Mouse (Mus musculus) urinary bladder, adult 18-20 months (tissue): ENCODE measurements around the gene Bcas3.
"Not testable (repeated sequence)": the region's sequence is repeated elsewhere in the genome, so short reads cannot be mapped to it uniquely, and the experiment has no call there.

Experiments
- DNase-seq, 2 experiments: peaks; one replicate each; pipeline ENCODE4 v3.0.0; 2022; ENCODE audit warnings: low spot score in 2 of 2, mixed read lengths in 2 of 2

Bcas3 gene

DNA sequence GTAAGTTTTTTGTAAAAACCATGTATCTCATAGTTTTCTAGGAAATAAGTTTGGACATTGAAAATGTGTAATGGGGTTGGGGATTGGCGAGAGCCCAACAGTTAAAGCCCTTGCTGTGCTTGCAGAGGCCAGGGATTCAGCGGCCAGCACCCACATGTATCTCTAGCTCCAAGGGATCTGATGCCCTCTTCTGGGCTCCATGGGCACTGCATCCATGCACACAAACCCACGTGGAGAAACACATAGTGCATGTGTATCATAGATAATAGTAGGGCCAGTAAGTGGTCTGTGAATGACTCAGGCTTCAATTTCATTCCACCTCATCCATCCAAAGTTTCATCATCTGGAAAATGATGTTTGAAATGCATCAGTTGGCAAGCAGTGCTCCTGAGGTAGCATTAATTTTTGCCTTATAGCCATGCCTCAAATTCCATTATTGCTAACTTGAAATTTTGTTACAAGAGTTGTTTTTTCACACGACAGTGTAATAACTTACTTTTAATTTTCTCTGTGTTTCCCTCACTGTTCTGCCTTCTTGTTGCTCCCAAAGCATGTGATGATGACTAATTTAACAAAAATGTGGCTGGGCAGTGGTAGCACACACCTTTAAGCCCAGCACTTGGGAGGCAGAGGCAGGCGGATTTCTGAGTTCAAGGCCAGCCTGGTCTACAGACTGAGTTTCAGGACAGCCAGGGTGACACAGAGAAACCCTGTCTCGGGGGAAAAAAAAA, 129.9 kb downstream of the Bcas3 start:
- no peak for DNase-seq

DNA sequence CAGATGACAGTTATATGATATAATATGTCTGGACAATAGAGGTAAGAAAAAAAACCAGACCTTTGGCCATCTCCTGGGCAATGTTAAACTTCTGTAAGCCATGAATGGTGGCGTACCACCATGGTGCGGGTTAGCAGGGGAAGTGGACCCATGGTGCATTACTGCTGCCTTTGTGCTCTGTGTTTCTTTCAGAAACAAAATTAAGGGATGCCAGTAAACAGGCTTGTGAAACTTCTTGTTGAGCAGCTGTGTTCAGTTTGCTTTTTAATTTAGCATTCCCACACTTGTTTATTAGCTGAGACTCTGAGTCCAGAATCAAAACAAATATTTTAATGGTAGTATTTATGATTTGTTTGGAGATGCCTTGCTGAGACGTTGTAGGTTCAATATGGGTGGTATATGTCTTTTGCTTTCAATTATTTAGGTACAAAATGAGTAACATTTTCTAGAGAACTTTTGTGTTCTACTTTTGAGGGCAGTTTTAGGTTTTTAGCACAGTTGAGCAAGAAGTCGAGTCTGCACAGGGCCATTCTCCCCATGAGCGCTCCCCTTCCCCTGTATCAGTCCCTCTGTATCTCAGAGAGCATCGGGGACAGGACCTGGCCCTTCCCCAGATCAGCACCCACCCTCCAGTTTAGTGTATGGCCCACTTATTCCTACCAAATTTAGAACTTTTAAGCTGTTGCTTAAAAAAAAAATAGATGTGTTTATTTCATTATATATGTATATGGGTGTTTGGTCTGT, 132.4 kb downstream of the Bcas3 start:
- no peak for DNase-seq

DNA sequence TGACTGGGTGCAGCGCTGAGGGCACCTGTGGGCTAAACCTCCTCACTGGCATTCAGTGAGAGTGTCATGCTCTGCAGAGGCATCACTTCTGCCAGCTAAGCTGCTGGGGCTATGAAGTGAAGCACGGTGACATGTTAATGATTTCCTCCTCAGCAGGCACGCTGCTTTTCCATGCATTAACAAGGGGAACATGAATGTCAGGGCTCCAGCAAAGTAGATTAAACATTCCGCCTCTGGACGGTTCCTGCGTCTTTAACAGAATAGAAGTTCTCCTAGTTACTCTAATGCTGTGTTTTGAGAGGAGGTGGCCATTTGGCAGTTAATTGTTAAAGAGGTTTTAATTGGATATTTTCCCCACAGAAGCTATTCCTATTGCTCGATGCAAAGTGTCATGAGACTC, 134.5 kb downstream of the Bcas3 start:
- no peak for DNase-seq

DNA sequence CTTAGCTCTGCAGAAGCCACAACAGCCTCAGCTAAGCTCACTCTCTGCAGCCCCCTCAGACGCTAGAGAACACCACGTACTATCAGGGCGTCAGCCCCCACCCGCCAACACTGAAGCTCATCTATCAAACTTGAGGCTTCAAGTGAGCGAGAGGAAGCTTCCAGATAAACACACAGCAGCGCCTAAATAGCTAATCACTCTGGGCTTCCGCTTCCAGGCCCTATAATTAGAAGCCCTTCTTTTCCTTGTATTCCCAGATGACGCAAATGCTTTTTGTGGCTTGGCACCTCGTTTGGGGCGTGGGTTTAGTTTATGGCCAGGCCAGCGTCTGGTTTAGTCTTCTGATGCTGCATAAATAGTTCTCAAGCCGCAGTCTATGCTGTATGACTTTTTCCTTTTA, 139.3 kb downstream of the Bcas3 start:
- DNase-seq, result peak in 1 of 2 experiments; percentile 37

GRCm38 (mm10) chr11:85492666-85493065, 139.7 kb downstream of the Bcas3 start:
- DNase-seq, result no peak

- no peak for DNase-seq
Measured at GRCm38 (mm10) chr11:85499561-85499960, 146.6 kb downstream of the Bcas3 start.

DNA sequence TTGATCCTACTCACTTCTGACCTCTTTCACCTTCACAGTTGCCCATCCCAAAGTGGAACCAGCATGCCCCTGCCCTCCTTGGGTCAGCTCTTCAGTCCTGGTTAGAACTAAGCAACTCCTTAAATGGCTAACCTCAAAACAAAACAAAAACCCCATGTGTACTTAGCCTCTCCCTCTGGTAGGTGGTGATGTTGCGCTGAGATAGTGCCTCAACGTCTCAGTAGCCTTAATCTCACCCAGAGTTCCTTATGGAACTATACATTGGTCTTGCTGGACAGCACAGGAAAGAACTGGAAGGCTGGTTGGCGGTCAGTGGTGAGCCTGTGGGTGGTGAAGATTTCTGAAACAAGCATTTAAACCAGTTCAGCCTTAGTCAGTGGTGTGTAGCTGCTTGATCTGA, 149.1 kb downstream of the Bcas3 start:
- DNase-seq, result no peak

DNA sequence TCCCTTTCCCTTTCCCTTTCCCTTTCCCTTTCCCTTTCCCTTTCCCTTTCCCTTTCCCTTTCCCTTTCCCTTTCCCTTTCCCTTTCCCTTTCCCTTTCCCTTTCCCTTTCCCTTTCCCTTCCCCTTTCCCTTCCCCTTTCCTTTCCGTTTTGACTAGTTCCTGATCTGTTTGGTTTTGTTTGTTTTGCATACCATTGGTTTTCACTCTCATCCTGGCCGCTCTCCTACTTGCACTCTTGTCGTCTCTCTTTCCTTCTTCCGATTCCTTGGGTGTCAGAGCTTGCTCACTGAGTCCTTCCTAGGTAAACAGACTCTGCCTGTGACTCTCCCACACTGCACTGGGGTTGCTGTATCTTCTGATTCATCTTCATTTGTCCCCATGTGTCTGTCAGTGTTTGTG, 151.8 kb downstream of the Bcas3 start:
- not testable (repeated sequence) for DNase-seq

DNA sequence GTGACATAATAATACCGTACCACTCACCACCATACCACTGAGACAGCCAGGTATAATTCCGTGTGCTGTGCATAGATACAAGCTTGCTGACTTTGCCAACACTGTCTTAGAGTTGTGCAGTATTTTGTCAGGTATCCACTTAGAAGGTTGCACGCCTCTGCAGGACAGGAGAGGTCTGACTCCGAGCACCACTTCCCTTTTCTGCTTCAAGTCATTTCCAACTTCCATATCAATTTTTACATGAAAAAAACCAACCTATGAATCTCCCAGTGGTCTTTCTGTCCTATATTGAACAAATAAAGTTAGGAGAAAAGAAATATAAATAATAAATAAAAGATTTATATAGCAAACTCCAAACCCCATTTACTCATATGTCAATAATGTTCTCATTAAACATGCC, 152.8 kb downstream of the Bcas3 start:
- no peak for DNase-seq

GRCm38 (mm10) chr11:85509334-85509733, 156.4 kb downstream of the Bcas3 start:
- DNase-seq, result no peak

DNA sequence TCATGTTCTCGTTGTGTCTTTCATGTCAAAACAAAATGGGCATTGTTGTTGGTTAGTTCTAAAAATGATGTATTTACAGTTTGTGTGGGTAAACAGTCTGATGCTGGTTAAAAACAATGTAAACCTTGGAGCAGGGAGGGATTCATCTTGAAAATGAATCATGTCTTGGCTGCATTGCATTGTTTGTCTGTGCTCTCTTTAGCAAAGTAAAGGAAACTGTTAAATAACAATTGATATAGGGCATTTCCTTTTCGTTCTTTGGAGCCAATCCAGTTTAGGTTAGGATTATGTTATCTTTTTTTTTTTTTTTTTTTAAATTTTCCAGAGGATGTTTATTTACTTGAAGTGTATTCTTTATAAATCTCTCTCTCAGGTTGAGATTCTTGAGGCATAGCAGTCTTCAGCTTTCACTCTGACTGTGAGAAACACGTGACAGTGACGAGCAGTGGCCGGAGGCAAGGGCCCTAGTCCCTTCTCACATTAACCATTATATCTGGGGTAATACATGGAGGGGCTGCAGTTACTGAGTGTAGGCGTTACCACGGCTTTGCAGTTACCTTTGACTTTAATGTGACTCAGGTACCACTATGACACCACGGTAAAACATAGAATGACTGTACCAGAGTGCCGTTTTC, 158.4 kb downstream of the Bcas3 start:
- no peak for DNase-seq

DNA sequence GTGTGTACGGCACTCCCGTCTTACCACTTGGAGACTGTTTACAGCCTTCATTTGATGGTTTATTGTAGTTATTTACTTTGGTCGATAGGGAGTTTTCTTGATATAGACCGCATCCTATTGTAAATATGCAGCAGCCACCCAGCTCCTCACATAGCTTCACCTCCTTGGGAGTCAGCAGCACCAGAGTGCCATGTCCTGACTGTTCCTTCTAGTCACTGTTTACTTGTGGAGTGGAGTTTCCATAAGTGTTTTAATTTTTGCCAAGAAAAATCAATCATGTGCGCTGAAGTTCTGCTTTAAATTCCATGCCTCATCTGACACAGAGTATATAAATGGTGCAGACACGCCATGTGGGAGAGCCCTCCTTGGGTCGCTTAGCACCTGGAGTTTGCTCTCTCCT, 163.8 kb downstream of the Bcas3 start:
- DNase-seq, result no peak

DNA sequence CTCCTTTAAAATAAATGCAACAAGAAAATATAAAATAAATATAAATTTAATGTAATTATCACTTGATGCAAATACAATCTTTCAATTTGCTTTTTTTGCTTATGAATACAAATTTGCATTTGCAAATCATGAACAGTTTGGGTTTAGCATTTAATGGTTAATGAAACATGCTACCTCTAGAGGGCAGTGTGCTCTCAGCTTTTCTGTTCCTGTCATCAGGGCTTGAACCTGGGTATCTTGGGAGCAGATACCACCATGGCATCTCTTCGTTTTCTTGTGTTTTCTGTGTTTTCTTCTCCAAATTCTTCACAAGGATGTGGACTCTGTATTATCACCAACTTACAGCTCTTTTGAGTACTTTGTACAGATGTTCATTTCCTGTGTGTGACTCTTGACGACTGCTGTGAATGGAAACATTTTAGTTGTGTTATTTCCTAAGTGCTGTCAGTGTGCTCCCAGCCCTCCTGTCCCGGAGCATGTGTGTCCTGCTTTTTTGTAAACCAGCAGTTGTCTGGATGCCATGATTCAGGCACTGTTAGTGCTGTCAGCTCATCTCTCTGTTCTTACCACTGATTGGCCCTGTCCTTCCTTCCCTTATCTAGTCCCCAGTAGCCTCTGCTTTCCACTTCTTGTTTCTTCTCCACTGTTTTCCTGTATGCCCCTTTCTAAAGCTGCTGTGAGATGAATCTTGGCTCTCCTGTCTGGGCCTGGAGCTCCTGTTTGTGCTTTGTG, 165.2 kb downstream of the Bcas3 start:
- DNase-seq, result no peak

DNA sequence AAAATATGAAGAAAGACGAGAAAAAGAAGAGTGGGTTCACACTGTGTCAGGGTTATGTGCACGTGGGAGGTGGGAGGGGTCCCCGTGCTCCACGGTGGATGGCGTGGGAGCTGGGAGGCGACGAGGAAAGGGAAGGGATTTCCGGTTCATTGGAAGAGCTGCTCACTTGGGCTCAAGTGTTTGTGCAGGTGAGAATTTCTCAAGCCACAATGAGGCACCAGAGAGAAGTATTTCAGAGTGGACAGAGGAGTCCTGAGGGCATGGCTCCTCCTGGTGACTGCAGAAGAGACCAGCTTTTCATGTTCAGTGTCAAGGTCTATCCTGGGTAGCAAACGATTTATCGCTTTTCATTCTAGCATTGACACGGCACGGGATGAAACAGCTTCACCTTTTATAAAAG, 167.3 kb downstream of the Bcas3 start:
- DNase-seq, result no peak

DNA sequence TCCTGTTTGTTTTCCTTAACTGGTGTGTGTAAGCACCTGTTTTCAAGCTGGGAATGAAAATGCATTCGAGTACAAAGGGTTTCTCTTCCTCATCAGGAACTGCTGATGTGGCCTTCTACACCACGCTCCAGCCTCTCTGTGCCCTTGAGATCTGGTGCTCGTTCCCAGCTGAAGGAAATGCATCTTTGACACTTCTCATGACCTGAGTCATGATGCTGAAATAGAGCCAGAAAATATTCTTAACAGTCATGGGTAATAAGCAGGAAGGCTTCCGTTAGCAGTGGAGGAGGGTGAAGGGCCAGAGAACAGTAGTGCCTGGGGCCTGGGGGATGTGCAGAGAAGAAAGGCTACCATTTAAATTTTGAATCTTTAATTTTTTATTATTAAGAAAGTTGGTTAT, 168.0 kb downstream of the Bcas3 start:
- DNase-seq, result no peak

DNA sequence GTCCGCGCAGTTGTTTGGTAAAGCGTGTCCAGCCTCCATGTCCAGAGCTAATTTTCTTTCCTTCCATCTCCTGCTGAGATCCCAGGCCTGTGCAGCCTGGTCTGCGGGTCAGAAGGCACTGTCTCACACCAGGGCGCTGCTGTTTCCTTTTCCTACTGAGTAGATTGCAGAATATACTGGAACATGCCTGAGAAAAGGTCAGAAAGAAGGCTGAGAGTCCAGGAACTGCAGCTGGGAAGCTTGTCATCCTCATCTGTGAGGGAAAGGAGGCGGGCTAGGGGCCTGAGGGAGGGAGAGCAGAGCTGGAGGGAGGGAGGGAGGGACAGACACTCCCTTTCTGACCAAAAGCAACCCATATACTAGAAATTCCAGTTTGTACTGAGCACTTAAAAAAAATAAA, 170.7 kb downstream of the Bcas3 start:
- DNase-seq, result no peak

GRCm38 (mm10) chr11:85524186-85524585, 171.2 kb downstream of the Bcas3 start:
- DNase-seq, result peak; percentile 33 to 54

DNA sequence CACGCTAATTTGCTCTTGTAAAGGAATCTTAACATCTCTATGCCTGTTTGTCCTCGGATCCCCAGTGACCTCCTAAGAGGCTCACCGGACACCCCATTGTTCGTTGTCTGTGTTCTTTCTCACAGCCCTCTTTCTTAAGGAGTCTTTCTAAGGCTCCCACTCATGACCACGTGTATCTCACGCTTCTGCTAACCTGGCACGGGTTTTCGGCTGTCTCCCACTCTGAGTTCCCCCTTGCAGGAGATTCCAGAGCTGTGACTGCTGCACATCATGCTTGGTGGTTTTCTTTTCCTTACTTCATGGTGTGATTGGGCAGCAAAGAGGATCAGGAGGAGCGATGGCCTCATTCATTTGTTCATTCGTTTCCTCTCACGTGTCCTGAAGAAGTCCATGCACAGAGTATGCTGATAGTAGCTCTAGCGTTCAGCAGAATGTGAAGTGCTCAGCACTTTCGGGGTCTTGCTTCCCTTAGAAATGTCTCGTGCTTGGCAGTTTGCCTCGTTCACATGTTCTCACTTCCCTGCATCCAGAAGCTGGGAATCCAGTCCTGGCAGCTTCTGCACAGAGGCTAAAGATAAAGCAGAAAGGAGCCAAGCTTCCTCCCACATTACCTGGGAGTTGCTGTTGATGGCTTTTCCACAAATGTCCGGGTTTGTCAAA, 172.0 kb downstream of the Bcas3 start:
- peak in 1 of 2 experiments; percentile 30 for DNase-seq

DNA sequence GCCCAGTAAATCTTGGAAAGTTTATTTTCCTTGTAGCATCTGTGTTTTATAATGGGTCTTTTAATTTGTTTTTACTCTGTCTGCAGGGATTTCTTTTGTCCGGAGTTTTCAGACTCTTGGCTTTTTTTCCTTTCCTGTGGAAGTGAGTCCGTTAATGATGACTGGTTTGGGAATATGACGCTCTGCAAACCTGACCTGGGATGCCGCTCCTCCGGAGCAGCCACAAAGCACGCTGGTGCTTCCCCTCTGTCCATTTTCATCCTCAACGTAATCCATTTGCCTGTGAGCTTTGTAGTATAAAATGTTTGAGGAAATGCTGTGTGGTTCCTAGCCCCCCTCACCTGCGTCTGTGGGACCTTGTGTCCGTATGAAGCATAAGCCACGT, 172.5 kb downstream of the Bcas3 start:
- DNase-seq, result no peak

GRCm38 (mm10) chr11:85525979-85526775, 173.2 kb downstream of the Bcas3 start:
- DNase-seq, result no peak

DNA sequence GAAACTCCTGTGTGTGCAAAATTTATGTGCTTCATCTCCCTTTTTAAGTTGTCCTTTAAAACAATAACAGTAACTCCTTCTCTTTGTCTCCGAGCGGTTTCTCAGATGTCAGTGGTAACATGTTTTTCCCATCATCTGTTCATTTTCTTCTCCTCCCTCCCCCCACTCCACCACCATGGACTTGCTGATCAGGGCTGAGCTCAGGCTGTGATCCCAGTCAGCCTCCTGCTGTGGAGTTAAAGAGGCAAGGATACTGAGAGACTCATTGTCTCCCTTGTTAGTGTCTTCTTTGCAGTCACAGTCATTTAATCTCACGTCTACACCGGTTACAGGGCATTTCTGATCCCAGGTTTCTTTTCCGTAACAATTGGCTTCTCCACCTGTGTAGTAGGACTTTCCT, 174.3 kb downstream of the Bcas3 start:
- no peak for DNase-seq
